Mouse (Mus musculus) heart, postnatal 10 days (tissue): Measurements from ENCODE around the gene Serpine1. TPM values are rescaled to one million over a fixed set of nuclear protein-coding genes. Genes with fewer than 3 reads are reported as not detected.

ENCODE experiments used
- DNase-seq, 2 experiments: peaks; one replicate each; pipeline ENCODE4 v3.0.0; 2021
- intact Hi-C: fragments of 180-260 bp; cut with DNase I; formaldehyde crosslinking; loops from one replicate; pipeline ENCODE4 v1.15.1; 2025
- total RNA-seq, 2 experiments: library from RNA; stranded (reverse); gene quantifications; 2 replicates each; pipeline ENCODE4 v1.2.3; 2021

Serpine1 gene
- total RNA-seq, 2 experiments from 2014 or later = 11.0 to 19.3 TPM

GRCm38 (mm10) chr5:137098418-137098817 lies 26.4 kb upstream of the Serpine1 start:
- no peak for DNase-seq
- intact Hi-C loops = no loop called here

- intact Hi-C loops = no loop called here
- peak; percentile 67 to 69 for DNase-seq
Observed at GRCm38 (mm10) chr5:137096037-137096436, 24.0 kb upstream of the Serpine1 start.

GRCm38 (mm10) chr5:137095135-137095534 lies 23.1 kb upstream of the Serpine1 start:
- no peak for DNase-seq
- intact Hi-C loops = no loop called here

GRCm38 (mm10) chr5:137093720-137094119 lies 21.7 kb upstream of the Serpine1 start:
- peak; percentile 51 to 64 for DNase-seq
- intact Hi-C loops = no loop called here

GRCm38 (mm10) chr5:137091560-137091959 lies 19.5 kb upstream of the Serpine1 start:
- intact Hi-C loops = no loop called here
- no peak for DNase-seq

- intact Hi-C loops = no loop called here
- DNase-seq = no peak
Observed at GRCm38 (mm10) chr5:137090870-137091269, 18.8 kb upstream of the Serpine1 start.

GRCm38 (mm10) chr5:137087410-137087809 lies 15.3 kb upstream of the Serpine1 start:
- peak; percentile 61 to 63 for DNase-seq
- intact Hi-C loops = no loop called here

- DNase-seq = no peak
- intact Hi-C loops = no loop called here
Observed at GRCm38 (mm10) chr5:137085731-137086130, 13.7 kb upstream of the Serpine1 start.

GRCm38 (mm10) chr5:137085021-137085420 lies 13.0 kb upstream of the Serpine1 start:
- DNase-seq = no peak

GRCm38 (mm10) chr5:137083051-137083450 lies 11.0 kb upstream of the Serpine1 start:
- no peak for DNase-seq
- intact Hi-C loops = no loop called here

More at GRCm38 (mm10) chr5:137085021-137085420, 13.0 kb upstream of the Serpine1 start:
- intact Hi-C loops = no loop called here

- DNase-seq = peak; percentile 58 to 63
- intact Hi-C loops = no loop called here
Observed at GRCm38 (mm10) chr5:137079849-137080248, 7.8 kb upstream of the Serpine1 start.

GRCm38 (mm10) chr5:137078616-137079015 lies 6.5 kb upstream of the Serpine1 start:
- intact Hi-C loops = no loop called here
- DNase-seq = peak; percentile 48 to 59

GRCm38 (mm10) chr5:137078041-137078440 lies 6.0 kb upstream of the Serpine1 start:
- intact Hi-C loops = no loop called here
- DNase-seq = peak in 1 of 2 experiments; percentile 38

GRCm38 (mm10) chr5:137077187-137077586 lies 5.1 kb upstream of the Serpine1 start:
- intact Hi-C loops = no loop called here
- no peak for DNase-seq

GRCm38 (mm10) chr5:137076191-137076930 lies 4.3 kb upstream of the Serpine1 start:
- DNase-seq = peak; percentile 80 to 86
- intact Hi-C loops = no loop called here

GRCm38 (mm10) chr5:137075726-137076125 lies 3.7 kb upstream of the Serpine1 start:
- no peak for DNase-seq

GRCm38 (mm10) chr5:137074191-137074651 lies 2.2 kb upstream of the Serpine1 start:
- intact Hi-C loops = no loop called here
- DNase-seq = peak; percentile 43 to 47

More at GRCm38 (mm10) chr5:137075726-137076125, 3.7 kb upstream of the Serpine1 start:
- intact Hi-C loops = no loop called here

- intact Hi-C loops = no loop called here
- peak in 1 of 2 experiments; percentile 22 for DNase-seq
Observed at GRCm38 (mm10) chr5:137073141-137073540, 1.1 kb upstream of the Serpine1 start.

GRCm38 (mm10) chr5:137070881-137071605 lies 1.0 kb downstream of the Serpine1 start:
- no peak for DNase-seq
- intact Hi-C loops = no loop called here

GRCm38 (mm10) chr5:137068711-137069110 lies 3.4 kb downstream of the Serpine1 start:
- intact Hi-C loops = no loop called here
- DNase-seq = no peak

GRCm38 (mm10) chr5:137065923-137066322 lies 6.1 kb downstream of the Serpine1 start:
- intact Hi-C loops = no loop called here
- no peak for DNase-seq

GRCm38 (mm10) chr5:137065454-137065853 lies 6.6 kb downstream of the Serpine1 start:
- DNase-seq = no peak
- intact Hi-C loops = no loop called here
